Mouse (Mus musculus): ENCODE results near the gene Cfap77.

Cfap77 gene

DNA sequence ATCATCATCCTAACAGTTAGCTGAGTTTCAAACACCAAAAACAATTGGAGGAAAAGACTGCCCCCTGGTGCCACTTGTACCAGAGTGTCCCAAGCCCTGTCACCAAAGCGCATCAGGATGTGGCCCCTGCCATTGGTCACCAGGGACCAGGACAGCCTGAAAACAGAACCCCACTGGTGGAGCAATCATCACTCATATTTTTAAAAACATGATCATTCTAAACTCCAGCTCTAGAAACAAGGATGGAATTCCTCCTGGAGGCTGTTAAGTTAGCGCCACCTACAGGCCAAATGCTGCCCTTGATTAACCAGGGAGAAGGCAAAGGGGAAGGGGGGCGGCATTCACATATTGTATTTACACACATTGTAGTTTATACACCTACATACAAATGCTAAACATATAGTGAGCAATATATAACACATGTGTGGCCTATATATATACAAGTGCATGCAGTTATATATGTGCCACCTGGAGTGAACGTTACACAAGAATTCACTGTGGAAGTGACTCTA, 1.9 kb downstream of the Cfap77 start:
- DNase-seq (ENCODE audit: low read depth in 2 of 2, low spot score in 2 of 2): peak; percentile 46 to 68

DNA sequence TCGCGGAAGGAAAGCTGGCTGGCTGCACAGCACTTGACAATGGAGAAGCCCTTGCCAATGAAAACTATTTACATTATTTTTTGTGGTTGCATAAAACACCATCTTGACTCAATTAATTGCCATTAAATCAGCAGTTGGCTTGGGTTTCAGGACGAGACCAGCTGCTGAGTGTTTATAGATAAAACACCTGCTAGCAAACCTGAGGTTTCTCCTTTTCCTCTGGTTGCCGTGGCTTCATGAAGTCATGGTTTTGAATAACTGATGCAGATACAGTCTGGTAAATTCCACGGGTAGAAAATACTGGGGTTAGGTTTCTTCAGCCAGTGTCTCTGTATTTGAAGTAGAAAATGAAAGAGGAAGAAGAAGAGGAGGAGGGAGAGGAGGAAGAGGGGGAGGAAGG, 2.9 kb downstream of the Cfap77 start:
- DNase-seq (ENCODE audit: low read depth in 2 of 2, low spot score in 2 of 2): no peak

DNA sequence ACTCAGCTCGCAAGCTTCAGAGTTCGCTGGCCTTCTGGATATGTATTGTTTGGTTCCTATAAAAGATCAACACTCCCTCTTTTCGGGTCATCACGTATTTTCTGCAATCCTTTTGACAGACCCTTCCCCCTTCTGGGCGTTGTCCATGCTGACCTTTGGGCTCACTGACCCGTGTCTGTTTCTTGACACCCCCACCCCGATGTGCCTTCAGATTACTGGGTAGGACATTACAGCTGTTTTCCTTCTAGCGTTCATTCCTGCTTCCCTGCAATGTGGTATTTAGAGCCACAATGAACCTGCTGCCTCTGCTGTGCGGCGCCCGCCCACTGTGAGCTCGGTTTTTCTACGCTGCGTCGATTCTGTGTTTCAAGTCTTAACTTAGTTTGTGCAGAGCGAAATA, 8.7 kb downstream of the Cfap77 start:
- no peak for DNase-seq (ENCODE audit: low read depth in 2 of 2, low spot score in 2 of 2)

DNA sequence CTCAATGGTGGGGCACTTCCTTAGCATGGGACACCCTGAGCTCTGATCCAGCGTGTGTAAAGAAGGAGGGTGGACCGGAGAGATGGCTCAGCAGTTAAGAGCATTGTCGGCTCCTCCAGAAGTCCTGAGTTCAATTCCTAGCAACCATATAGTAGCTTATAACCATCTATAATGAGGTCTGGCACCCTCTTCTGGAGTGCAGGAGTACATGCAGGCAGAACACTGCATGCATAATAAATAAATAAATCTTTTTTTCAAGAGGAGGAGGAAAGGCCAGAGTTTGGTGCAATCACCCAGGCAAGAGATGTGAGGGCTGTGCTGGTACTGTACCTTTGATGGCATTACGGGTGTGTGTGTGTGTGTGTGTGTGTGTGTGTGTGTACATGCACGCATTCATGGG, 12.7 kb downstream of the Cfap77 start:
- no peak for DNase-seq (ENCODE audit: low read depth in 2 of 2, low spot score in 2 of 2)

DNA sequence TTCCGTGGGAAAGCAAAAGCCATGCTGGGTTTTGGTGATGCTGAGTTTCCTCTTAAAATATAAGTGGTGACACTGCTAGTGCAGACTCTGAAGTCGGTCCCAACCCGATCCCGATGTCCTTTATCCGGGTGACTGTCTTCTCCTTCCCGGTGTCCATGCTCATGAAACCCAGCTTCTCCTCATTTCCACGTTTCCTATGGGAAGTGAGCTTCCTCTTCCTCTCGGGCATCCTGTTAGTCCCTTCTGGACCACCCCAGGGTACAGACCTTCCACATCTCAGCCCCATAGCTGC, 13.4 kb downstream of the Cfap77 start:
- no peak for DNase-seq (ENCODE audit: low read depth in 2 of 2, low spot score in 2 of 2)

DNA sequence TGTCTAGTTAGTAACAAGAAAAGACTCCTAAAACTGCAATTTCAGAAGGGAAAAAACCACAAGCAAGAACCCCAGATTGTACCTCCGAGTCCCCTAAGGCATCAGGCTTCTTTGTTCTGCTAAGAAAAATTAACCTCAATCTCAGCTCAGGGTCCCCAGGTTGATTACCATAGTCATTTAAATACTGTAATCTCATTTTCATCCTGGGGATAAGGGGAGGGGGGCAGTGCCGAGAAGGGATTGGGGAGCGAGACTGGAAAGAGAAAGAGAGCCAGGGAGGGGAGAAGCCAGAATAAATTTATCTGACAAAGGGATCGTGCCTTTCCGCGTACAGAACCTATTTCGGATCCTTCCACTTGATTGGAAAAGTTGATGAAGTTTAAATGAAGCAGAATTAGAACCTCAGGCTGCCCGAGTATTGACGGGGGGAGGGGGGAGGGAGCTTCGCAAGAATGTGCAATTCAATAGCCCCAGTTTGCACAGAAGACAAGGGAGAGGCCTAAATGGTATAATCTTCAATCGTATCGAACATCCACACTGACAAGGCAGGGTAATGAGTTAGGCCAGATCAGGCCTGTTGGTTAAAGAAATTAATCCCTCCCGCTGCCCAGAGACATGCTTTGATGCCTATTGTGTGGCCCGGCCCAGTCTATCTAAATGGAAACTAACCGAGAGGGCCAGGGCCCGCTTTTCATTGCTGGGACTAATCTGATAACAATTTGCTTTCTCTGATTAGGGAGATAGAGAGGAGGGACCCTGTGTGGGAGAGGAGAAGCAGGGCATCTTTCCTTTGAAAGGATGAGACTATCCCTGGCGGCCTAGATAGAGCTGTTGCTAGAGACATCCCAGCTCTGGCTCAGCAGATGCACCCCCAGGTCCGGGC, 14.0 kb downstream of the Cfap77 start:
- no peak for DNase-seq (ENCODE audit: low read depth in 2 of 2, low spot score in 2 of 2)

DNA sequence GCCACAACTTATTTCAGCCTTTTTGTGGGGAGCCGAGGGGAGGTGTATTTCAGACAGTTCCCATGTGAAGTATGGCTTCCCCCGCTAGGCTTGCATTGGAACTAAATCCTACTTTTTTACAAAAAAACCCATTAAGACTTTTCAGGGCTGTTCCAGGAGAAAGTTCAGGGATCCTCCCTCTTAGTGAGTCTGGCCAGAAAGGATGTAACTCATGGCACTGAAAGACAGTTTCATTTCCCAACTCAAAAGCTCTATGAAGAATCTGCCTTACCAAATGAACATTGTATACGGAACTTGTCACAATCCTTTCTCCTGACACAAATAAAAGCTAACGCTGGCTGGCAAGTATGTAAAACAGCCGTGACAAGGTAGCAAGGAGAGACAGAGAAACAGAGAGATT, 15.1 kb downstream of the Cfap77 start:
- DNase-seq (ENCODE audit: low read depth in 2 of 2, low spot score in 2 of 2): no peak

DNA sequence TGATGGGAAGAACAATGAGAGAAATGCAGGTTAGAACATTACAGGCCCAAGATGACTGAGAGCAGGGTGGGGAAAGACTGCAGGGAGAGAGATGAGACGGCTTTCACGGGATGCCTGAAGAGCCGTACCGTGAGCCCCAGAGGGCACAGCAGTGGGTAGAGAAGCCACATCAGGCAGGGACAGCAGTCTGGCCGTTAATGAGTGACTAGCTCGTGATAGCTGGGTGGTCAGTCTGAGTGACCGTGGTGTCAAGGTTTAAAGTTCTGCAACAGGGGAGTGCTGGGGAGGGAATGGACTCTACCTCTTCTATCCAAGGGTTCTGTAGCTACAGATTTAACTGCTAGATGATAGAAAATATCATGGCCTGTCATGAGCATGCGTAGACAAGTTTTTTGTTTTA, 19.2 kb downstream of the Cfap77 start:
- no peak for DNase-seq (ENCODE audit: low read depth in 2 of 2, low spot score in 2 of 2)

DNA sequence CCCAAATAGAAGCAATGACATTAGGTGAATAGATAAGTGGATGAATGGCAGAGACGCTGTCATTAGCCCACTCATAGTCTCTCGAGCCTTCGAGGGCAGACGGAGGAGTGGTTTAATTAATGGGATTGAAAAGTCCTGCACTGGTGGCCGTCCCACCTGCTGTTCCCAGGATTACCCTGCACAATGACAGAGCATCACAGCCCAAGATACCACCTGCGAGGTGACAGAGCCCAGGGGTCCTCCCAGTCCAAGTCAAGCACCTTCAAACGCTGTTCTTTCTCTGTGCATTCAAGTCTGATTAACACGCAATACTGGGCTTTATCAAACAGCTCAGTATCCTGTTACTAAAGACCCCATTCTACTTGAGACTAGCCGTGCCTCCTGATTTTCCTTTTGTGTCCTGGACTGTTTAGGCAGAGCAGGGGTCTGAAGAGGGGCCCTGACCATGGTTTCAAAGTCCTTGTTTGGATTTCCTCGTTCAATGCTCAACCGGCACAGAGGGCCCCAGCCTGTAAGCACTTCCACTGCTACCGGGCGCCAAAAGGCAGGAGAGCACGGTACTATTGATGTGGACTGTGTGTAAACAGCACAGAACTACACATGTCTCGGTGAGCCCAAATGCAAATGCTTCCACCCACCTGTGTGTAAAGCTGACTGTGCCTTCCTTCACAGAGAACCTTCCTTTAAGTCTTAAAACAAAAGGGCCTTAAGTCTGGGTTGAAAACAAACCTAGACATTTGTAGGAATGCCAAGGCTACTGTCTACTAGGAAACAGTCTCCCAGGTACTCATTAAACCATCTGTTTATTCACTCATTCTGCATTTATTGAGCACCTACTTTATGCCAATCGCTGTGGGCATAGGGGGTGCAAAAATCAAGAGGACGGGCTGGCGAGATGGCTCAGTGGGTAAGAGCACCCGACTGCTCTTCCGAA, 20.1 kb downstream of the Cfap77 start:
- no peak for DNase-seq (ENCODE audit: low read depth in 2 of 2, low spot score in 2 of 2)

DNA sequence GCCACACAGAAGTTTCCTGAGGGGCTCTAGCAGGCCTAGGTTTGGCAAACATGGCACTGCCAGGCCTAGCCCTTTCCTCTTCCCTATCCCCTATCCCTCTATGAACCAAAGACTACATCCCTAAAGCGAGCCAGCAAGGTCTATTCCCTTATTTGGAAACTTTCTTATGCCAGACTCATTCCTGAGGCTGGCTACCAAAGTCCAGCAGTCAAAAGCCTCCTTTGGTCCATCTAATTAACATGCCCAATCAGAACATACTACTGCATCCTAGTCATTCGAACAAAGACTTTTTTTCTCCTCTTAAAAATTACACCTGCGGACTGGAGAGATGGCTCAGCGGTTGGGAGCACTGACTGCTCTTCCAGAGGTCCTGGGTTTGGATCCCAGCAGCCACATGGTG, 22.9 kb downstream of the Cfap77 start:
- DNase-seq (ENCODE audit: low read depth in 2 of 2, low spot score in 2 of 2): no peak

DNA sequence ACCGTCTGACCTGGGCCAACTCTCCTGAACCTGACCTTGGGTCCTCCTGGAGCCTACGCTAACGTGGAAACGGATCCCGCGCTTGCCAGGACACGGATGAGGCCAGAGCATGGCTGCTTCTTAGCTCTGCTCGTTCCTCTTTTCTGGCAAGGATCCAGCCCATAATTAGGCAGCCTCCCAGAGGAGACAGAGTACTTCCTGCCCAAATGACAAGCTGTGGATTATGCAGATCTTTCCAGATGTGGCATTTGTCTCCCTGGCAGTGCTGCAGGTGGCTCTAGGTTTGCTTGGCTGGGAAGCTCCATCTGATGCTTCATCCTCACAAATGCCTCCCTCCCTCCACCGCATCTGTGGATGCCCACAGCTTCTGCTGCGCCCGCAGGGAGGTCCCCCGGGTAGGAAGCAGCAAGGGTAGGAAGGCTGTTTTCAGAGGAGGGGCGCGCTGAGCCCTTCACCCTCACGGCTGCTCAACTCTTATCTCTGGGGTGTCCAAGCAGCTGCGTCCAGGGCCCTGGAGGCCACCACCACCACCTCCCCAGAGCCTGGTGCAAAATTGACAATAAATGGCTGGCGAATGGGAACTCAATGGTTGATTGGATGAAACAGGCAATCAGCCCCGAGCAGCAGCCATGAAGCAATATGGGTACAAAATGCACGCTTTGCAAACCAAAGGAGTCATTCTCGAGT, 24.7 kb downstream of the Cfap77 start:
- no peak for DNase-seq (ENCODE audit: low read depth in 2 of 2, low spot score in 2 of 2)

DNA sequence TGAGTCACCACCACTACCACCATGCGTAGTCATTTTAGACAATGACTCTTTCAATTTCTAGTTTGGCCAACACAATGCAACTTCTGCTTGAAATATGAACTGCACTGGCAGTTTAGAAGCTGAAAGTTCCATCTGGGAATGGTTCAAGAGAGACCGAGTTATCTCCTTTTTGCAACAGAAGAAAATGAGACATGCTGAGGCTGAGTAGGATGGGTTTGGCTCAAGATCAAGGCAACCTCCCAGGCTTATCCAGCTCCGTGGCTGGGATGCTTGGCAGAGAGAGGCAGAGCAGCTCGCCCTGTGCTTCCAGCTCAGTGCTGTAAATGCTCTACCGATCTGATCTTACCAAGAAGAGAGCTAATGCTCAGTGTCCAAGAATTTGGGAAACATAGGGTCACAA, 29.6 kb downstream of the Cfap77 start:
- DNase-seq (ENCODE audit: low read depth in 2 of 2, low spot score in 2 of 2): no peak

DNA sequence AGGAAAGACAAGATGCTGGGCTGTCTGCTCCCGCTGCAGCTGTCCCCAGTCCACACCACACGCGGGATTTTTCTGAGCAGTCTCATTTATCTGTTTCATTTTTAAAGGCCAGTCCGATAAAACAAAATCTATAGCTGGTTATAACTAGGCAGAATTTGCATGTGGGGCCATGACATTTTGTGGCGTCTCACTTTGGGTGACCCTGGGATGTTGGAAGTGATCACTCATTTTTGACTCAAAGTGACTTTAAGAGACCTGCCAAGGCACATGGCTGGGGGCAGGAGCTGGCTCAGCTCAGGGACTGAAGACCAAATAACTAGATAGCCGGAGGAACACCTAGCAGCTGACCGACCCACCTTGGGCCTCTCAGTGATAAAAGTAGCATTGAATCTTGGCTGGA, 31.9 kb downstream of the Cfap77 start:
- DNase-seq (ENCODE audit: low read depth in 2 of 2, low spot score in 2 of 2): no peak

DNA sequence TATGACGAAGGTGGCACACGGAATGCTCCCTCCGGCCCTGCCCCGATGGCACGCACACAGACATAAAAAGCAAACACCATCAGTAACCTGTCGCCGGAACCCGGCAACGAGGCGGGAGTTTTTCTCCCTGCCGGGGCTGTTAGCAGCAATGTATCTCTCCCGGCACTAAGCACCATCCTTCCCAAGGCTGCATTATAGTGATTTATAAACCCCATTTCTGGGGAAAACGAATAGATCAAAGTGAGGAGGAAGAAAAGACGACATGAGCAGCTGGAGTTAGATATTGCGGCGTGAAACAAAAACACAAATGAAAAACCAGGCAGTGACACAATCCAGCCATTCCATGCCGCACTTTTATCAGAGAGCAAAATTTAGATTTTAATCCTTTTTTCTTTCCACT, 33.8 kb downstream of the Cfap77 start:
- no peak for DNase-seq (ENCODE audit: low read depth in 2 of 2, low spot score in 2 of 2)

DNA sequence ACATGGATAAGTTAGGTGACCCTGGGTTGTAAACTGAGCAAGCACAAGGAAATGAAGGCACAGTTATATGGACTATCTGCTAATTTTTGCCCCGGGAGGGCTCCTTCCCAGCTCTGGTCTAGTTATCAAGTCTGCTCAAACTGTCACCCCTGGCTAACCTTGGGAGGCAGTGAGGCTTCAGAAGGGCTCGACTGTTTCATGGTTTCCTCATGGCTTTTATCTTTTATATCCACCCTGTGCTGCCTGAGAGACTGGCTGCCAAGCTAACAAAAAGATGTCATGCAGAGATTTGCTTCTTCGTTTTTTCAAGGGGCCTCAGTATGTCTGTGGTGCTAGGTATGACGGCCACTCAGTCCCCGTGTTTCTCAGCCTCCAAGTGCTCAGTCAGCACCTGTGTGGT, 36.2 kb downstream of the Cfap77 start:
- DNase-seq (ENCODE audit: low read depth in 2 of 2, low spot score in 2 of 2): no peak

DNA sequence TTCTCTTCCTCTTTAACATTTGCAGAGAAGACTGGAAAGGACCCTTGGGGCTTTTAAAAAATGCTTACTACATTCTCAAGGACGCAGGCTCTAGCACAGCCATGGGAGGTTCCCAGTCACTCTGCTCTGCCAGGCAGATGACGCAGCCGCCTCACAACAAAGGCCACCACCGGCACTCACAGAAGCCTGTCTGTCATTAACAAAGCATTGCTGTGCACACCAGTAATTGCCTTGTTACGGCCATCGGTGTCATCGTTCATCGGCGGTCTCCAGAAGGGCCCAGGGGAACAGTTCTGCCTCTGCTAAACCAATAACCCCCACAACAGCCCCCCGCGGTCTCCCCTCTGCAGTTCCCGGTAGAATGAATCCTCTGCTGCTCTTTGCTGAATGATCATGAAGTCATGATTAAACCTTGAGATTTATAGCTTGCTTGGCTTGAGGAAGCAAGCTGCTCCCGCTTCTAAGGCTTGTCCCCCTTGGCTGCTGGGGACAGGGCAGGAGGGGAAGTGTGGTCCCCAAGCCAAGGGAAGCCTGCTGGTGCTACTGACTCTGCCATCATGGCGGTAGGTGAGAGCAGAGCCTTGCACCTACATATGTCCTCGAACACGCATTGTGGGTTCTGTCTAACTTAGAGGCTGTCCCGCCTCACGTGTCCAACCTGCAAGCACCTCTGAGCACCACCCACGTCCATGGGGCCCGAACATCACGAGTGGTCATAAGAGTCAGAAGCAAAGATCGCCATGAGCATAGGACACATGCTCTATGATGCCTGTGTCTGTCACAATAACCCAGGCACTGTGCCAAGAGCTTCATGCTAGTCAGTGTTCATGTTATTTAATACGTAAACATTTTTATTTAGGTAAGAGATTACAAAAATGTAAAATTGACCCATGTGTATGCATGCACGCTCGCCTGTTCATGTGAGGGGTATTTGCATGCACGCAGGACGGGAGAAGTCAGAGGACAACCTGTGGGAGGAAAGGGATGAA, 38.0 kb downstream of the Cfap77 start:
- DNase-seq (ENCODE audit: low read depth in 2 of 2, low spot score in 2 of 2): no peak

DNA sequence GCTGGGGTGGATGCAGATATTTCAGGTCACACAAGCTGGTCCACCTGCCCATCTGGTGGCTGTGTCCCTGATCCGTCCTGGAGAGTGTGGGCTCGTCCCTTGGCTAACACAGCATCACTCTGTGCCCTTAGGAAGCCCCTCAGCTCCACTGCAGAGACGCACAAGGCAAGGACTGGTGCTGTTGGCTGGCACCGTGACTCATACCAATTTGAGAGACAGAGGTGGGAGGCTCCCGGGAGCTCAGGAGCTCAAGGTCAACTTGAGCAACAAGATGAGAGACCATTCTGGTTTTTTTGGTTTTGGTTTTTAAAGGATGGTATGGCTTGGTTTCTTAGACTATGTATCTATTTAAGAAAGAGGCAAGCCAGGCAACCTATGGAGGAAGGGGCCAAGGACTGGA, 42.3 kb downstream of the Cfap77 start:
- DNase-seq (ENCODE audit: low read depth in 2 of 2, low spot score in 2 of 2): no peak

DNA sequence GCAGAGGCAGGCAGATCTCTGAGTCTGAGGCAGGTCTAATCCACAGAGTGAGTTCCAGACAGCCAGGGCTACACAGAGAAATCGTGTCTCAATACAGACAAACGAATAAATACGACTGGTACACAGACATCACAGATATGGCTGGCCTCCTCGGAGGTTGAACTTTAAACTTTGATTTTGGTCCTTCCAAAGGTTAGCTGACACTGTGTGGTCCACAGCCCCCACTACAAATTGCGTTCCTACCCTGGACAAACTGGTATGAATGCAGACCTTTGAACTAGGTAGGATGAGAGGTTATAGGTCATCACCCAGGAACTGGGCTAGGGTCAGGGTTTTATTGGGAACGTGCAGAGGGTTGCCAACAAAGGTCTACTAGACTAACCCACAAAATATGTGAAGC, 47.2 kb downstream of the Cfap77 start:
- no peak for DNase-seq (ENCODE audit: low read depth in 2 of 2, low spot score in 2 of 2)

DNA sequence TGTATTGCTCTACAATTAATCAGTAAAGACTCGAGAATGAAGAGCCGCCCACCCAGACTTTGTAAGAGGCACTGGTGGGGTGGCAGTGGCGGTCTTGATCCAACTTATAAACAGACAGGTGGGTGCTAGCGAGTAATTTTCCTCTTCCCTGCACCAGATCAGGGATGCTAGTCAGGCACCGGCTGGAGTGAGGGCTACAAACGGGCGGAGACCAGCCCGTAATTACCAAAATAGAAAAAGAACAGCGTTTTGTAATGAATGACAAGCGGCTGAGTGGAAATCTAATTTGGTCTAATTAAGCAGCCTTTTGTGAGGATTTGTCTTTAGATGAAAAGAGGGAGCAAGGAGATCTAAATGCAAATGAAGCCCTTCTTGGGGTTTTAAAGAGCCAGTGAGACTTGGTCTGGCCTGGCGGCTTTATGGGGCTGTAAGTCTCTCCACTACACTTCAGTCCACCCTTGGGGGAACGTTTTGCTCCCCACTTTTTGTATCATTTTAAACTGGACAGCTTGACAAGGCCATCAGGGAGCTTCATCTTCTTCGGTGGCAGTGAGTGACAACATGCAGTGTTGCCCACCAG, 48.3 kb downstream of the Cfap77 start:
- no peak for DNase-seq (ENCODE audit: low read depth in 2 of 2, low spot score in 2 of 2)

DNA sequence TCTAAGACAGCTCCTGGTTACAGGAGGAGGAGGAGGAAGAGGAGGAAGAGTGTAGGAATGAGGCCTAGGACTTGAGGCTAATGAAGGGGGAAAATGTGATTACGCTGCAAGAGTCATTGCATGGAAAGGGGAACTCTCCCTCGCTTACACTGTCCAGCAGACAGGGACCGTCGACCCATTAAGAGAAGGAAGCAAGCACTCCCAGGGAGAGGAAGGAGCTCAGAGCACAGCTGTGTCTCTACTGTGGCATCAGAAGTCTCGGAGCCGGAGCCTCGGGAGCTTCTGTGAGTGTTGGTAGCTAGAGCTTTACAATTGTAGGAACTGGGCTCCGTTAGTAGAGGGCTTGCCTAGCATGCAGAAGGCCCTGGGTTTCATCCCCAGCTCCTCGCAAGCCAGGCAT, 50.8 kb downstream of the Cfap77 start:
- no peak for DNase-seq (ENCODE audit: low read depth in 2 of 2, low spot score in 2 of 2)
